Mouse (Mus musculus): Measurements from ENCODE around the gene Faf1.

DNA sequence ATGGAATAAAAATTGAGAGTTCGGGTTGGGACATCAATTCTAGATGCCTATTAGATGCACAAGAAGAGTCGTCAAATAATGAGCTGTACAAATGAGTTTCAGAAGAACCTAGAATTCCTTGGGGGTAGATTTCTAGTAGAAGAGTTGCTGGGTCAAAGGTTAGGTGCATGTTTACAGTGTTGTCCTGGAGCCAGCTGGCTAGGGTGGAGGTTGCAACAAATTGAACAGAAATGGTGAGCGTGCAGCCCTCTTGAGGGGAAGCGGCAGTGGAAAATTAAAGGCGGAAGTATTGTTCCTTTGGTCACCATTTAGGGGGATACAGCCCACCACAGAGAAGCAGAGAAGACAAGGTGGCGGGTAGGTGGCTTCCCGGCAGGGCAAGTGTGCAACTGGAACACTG, 36.2 kb upstream of the Faf1 start:
- TF ChIP-seq ZNF384 (IDR thresholded peaks at IDR 0.05; ENCODE audit: low read depth, low read length) (no peak), EP300 (IDR thresholded peaks at IDR 0.05; ENCODE audit: low read length) (no peak), POLR2A (IDR thresholded peaks at IDR 0.05; ENCODE audit: low read depth, low read length) (no peak), SIN3A (IDR thresholded peaks at IDR 0.05; ENCODE audit: low read length) (no peak), NELFE (IDR thresholded peaks at IDR 0.05; ENCODE audit: low read depth, low read length) (no peak), ZC3H11A (IDR thresholded peaks at IDR 0.05; ENCODE audit: low read depth, low read length) (no peak), GABPA (IDR thresholded peaks at IDR 0.05; ENCODE audit: insufficient replicate concordance, low read depth, low read length) (no peak), E2F4 (IDR thresholded peaks at IDR 0.05; ENCODE audit: insufficient replicate concordance, low read depth, low read length) (no peak), POLR2AphosphoS2 (IDR thresholded peaks at IDR 0.05; ENCODE audit: low read depth, low read length) (no peak), CTCF (conservative IDR thresholded peaks at IDR 0.05 in 1 of 2, IDR thresholded peaks at IDR 0.05 in 1 of 2; ENCODE audit: low read depth in 2 of 2, low read length in 2 of 2) (no peak), MAX (IDR thresholded peaks at IDR 0.05; ENCODE audit: low read length) (no peak), MAFK (IDR thresholded peaks at IDR 0.05; ENCODE audit: insufficient replicate concordance, low read length) (no peak), JUN (IDR thresholded peaks at IDR 0.05; ENCODE audit: insufficient read depth, low read depth, low read length) (no peak), TCF12 (IDR thresholded peaks at IDR 0.05; ENCODE audit: low read depth, low read length) (no peak)
